In the genomic region with DNA sequence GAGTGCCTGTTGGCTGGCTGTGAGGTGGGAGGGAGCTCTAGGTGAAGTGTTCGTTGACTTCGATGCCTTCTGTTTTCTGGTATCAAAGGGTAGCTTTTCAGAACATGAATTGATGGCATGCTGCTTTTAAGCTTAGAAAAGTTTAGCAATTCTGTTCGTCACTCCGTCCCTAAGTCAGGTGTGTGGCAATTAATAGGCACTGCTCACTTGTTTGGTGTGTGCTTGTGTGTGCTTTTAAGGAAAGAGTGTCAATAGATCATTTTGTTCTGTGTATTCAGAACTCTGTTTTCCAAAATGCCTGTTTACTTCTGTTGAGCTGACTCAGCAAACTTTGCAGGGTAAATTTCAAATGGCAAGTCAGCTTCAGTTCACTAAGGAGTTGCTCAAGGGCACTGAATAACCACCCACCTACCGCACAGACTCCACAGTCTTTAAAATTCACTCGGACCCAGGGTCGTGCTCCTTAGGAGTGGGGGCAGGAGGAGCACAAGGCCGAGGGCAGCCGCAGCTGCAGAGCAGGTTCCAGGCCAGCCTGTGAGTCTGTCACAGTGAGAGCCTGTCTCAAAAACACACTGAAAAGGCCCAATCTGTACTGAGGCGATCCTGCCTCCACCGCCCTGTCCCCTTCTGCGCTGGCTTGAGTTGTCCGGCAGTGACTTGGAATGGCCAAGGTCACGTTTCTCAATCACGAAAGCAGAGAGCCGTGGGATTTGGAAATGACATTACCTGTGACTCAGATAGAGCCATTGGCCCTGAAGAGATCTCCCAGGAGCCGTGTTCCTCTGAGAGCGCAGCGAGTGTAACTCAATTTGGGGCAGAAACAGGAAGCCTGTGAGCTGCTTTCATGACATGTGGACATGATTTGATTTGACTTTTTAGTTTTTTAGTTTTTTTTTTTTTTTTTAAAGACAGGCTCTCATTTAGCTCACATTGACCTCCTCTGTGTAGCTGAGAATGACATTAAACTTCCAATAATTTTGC, we compare ENCODE assay signal across 1 mouse cellular context.
TF ChIP-seq lines count a peak whose summit lies in the region.

No protein-coding gene starts in this region.

TF ChIP-seq in MEL, 35 proteins besides CTCF, POLR2A, EP300 and RAD21:
- peak; percentile 83 for TF ChIP-seq MAFK (IDR thresholded peaks at IDR 0.05; ENCODE audit: borderline replicate concordance, low read depth, low read length)
- no peak for TF ChIP-seq CHD1 (IDR thresholded peaks at IDR 0.05; ENCODE audit: low read depth, low read length)
